Comparison of ENCODE assay signal across 8 mouse cellular contexts in the genomic region with DNA sequence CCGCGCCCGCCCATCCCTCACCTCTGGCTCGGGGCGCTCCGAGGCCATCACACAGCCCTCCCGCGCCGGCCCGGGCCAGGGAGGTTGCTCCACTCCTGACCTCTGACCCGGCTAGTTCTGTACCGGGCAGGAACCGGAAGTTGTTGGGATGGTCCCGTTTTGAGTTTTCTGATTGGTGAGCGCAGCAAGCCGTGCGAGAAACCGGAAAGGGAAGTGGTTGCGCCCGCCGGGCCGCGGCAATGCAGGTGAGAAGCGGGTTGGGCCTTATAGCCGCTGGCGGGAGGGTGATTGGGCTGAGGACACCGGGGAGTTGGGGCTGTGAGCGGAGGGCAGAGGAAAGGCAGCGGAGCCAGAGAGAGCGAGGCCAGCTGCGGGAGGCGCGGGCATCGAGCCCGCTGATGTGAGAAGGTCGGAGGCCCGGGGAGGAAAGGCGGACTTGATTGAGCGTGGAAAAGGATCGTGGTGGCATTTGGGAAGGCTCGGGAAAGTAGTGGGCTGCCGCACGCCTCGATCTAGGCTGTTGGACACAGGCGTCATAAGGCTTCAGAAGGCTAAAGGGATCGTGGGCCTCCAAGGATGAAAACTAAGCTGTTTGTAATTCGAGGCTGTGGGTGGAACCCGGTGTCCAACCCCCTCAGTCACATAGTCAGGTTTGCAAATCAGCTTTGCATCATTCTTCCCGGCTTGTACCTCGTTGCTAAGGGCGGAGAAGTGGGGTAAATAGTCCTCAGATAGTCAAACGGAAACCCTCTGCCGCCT. TPM values are rescaled to one million over a fixed set of nuclear protein-coding genes. Genes with fewer than 3 reads are reported as not detected.
DNase-seq lines count a peak whose midpoint lies in the region; ATAC-seq lines count a peak whose summit lies in the region.

Gene Szt2, minus strand, starts transcription at position 132 of the 759 bp plus-strand sequence.
Gene Med8, plus strand, starts transcription at position 196 of the 759 bp plus-strand sequence.

- H3K4me3 ChIP-seq in hindbrain, embryonic 11.5 days (ENCODE audit: low read depth, low read length) = peak within 1 kb of the TSS; percentile 73

- H3K9me3 ChIP-seq in hindbrain, embryonic 11.5 days (ENCODE audit: control insufficient read depth, low read length) = no peaks in the 10 kb centered on the region

- ATAC-seq in hindbrain, embryonic 11.5 days (ENCODE audit: low FRiP score) = peak; percentile 95

- H3K36me3 ChIP-seq in hindbrain, embryonic 11.5 days (ENCODE audit: control insufficient read depth, insufficient read depth, low read length) = peaks cover 6% of the 10 kb centered on the region

- H3K9ac ChIP-seq in hindbrain, embryonic 11.5 days (ENCODE audit: low read depth, low read length) = peak within 1 kb of the TSS; percentile 80

- 0 out of 2 replicates have a peak within 1 kb of the TSS, but pooled peaks have one; percentile 25 for H3K27ac ChIP-seq in hindbrain, embryonic 11.5 days (ENCODE audit: low read depth, low read length)

- peak; percentile 85 for DNase-seq in MN1 (ENCODE audit: low spot score)
- DNase-seq in cerebellum, adult 9-10 months = peak; percentile 88
- DNase-seq in frontal cortex, adult 2 months (ENCODE audit: extremely low spot score in 1 of 2, low spot score in 1 of 2) = peak; percentile 86 to 93
- DNase-seq in hindbrain, embryonic 11.5 days (ENCODE audit: low spot score) = peak; percentile 93
- DNase-seq in layer of hippocampus, postnatal 10 days (ENCODE audit: low spot score in 2 of 2) = peak; percentile 84 to 88
- peak; percentile 95 for DNase-seq in lung, postnatal 10 days
- DNase-seq in ovary, postnatal 36 days (ENCODE audit: low spot score) = peak; percentile 83
- DNase-seq in thymus, postnatal 25 days = peak; percentile 89

- H3K4me1 ChIP-seq in hindbrain, embryonic 11.5 days (replicated peaks; ENCODE audit: control insufficient read depth, insufficient read depth, low read length) = no peaks in the 10 kb centered on the region

- H3K4me2 ChIP-seq in hindbrain, embryonic 11.5 days (replicated peaks; ENCODE audit: low read depth, low read length) = peak within 1 kb of the TSS; percentile 88

- under 1% methylated on average over 45 of the region's 53 CpGs for WGBS in hindbrain, embryonic 11.5 days

- no peaks in the 10 kb centered on the region for H3K27me3 ChIP-seq in hindbrain, embryonic 11.5 days (ENCODE audit: control insufficient read depth, insufficient read depth, low read length)

RNA-seq across cellular contexts. Expression of gene Szt2, which starts in this region (rescaled TPM):
- 40.2 and 41.3 TPM in 2 replicates for polyA plus RNA-seq in frontal cortex, adult 2 months (2012; rRNA removed)
- polyA plus RNA-seq in hindbrain, embryonic 11.5 days (2014; fragmentation: Nextera tagmentation; extraction: Ambion mirVana) = 9.3 and 12.9 TPM in 2 replicates
- 10 to 100 TPM; 33.5 to 42.2 TPM for total RNA-seq in layer of hippocampus, postnatal 10 days (2021)

RNA-seq across cellular contexts. Expression of gene Med8, which starts in this region (rescaled TPM):
- polyA plus RNA-seq in frontal cortex, adult 2 months (2012; rRNA removed) = 52.1 and 56.8 TPM in 2 replicates
- polyA plus RNA-seq in hindbrain, embryonic 11.5 days (2014; fragmentation: Nextera tagmentation; extraction: Ambion mirVana) = 154 and 158 TPM in 2 replicates
- 10 to 100 TPM; 75.8 to 80.1 TPM for total RNA-seq in layer of hippocampus, postnatal 10 days (2021)

Comparison
In these comparisons a context has a peak if more than half of its experiments do, and no peak if none do; other contexts are left out.
1. Peak in every context shown above with its lines: DNase-seq, ATAC-seq, H3K4me3 ChIP-seq and H3K27ac ChIP-seq.